Mouse (Mus musculus) lung, embryonic 16.5 days (tissue): ENCODE results near the gene Scamp3. TPM values are rescaled to one million over a fixed set of nuclear protein-coding genes. Genes with fewer than 3 reads are reported as not detected.
A peak's percentile ranks its signal among the peaks of the same experiment; 100 is the strongest.

ENCODE experiments used
- ATAC-seq: fragments of 200-750 bp; cut with Nextera tagmentation; 2 replicates; pipeline ENCODE4 v1.8.0; 2017; ENCODE audit warnings: low read depth, mild to moderate bottlenecking, moderate library complexity
- H3K27ac ChIP-seq: fragments of 300-500 bp; sonication (generic); 2 replicates; pipeline ENCODE4 v1.5.1; 2014; ENCODE audit warnings: mild to moderate bottlenecking, control low read depth, low read length
- H3K27me3 ChIP-seq: fragments of 300-500 bp; sonication (generic); 2 replicates; pipeline ENCODE4 v1.6.1; 2014; ENCODE audit warnings: low read depth, low read length, mixed read lengths; ENCODE audit not compliant: control insufficient read depth, insufficient read depth
- H3K36me3 ChIP-seq: fragments of 300-500 bp; sonication (generic); 2 replicates; pipeline ENCODE4 v1.6.1; 2014; ENCODE audit warnings: low read length; ENCODE audit not compliant: control insufficient read depth, insufficient read depth
- H3K4me1 ChIP-seq: fragments of 300-500 bp; sonication (generic); replicated peaks from 2 replicates; pipeline ENCODE4 v1.6.1; 2014; ENCODE audit warnings: low read length, mixed read lengths; ENCODE audit not compliant: control insufficient read depth, insufficient read depth
- H3K4me2 ChIP-seq: fragments of 300-500 bp; sonication (generic); 2 replicates; pipeline ENCODE4 v1.6.1; 2014; ENCODE audit warnings: low read depth, low read length, control low read depth
- H3K4me3 ChIP-seq: fragments of 300-500 bp; sonication (generic); 2 replicates; pipeline ENCODE4 v1.5.1; 2014; ENCODE audit warnings: mild to moderate bottlenecking, low read length, control low read depth
- H3K9ac ChIP-seq: fragments of 300-500 bp; sonication (generic); 2 replicates; pipeline ENCODE4 v1.6.1; 2014; ENCODE audit warnings: low read length, control low read depth
- H3K9me3 ChIP-seq: fragments of 300-500 bp; sonication (generic); 2 replicates; pipeline ENCODE4 v1.6.1; 2016; ENCODE audit warnings: low read length; ENCODE audit not compliant: control insufficient read depth
- WGBS: fragments of 180-500 bp; shearing (Covaris S2); extraction: QIAGEN DNeasy Blood & Tissue Kit; methylation state at CpG from one replicate; pipeline ENCODE4 v1.1.7; 2014; 5-methylcytosine and 5-hydroxymethylcytosine counted together
- polyA plus RNA-seq: library from polyadenylated mRNA; unstranded; fragments of >200 nt; fragmentation: Nextera tagmentation; extraction: Ambion mirVana; gene quantifications from 2 replicates; pipeline ENCODE4 v1.2.1, GENCODE M21; 2015

The Scamp3 gene
- polyA plus RNA-seq, 1 experiment from 2014 or later = 115 TPM

GRCm38 (mm10) chr3:89174844-89175243 is 2.4 kb upstream of the Scamp3 start:
- Histone ChIP-seq H3K9ac (no peak overlapping the region), H3K27me3 (no peaks in the 10 kb centered on the region), H3K27ac (no peak overlapping the region), H3K4me2 (no peak overlapping the region), H3K4me1 (peaks cover 8% of the 10 kb centered on the region), H3K36me3 (peaks cover 54% of the 10 kb centered on the region), H3K4me3 (no peak overlapping the region), H3K9me3 (no peaks in the 10 kb centered on the region)
- ATAC-seq = no peak
- 90% methylated on average over 11 of the region's 11 CpGs for WGBS

- ATAC-seq = no peak
- Histone ChIP-seq H3K27ac (no peak overlapping the region), H3K36me3 (peaks cover 53% of the 10 kb centered on the region), H3K9ac (no peak overlapping the region), H3K4me2 (no peak overlapping the region), H3K4me1 (peaks cover 8% of the 10 kb centered on the region), H3K27me3 (no peaks in the 10 kb centered on the region), H3K4me3 (no peak overlapping the region), H3K9me3 (no peaks in the 10 kb centered on the region)
- 89% methylated on average over 10 of the region's 10 CpGs for WGBS
These were observed 1.7 kb upstream of the Scamp3 start for GRCm38 (mm10) chr3:89175544-89175943.

- H3K27ac ChIP-seq = no peak overlapping the region
- peaks cover 55% of the 10 kb centered on the region for H3K36me3 ChIP-seq
- no peaks in the 10 kb centered on the region for H3K27me3 ChIP-seq
- peaks cover 8% of the 10 kb centered on the region for H3K4me1 ChIP-seq
- no peaks in the 10 kb centered on the region for H3K9me3 ChIP-seq
- 82% methylated on average over 7 of the region's 7 CpGs for WGBS
- H3K9ac ChIP-seq = no peak overlapping the region
- no peak for ATAC-seq
- no peak overlapping the region for H3K4me2 ChIP-seq
- H3K4me3 ChIP-seq = no peak overlapping the region
These were observed 852 bp upstream of the Scamp3 start for GRCm38 (mm10) chr3:89176421-89176820.

GRCm38 (mm10) chr3:89178107-89178385 is 773 bp downstream of the Scamp3 start:
- H3K36me3 ChIP-seq = peaks cover 51% of the 10 kb centered on the region
- ATAC-seq = no peak
- peaks cover 8% of the 10 kb centered on the region for H3K4me1 ChIP-seq
- peak overlapping the region; percentile 83 for H3K4me2 ChIP-seq
- peak overlapping the region; percentile 66; the same call in 1 of the 2 replicates for H3K27ac ChIP-seq
- peak overlapping the region; percentile 82 for H3K4me3 ChIP-seq
- peak overlapping the region; percentile 84 for H3K9ac ChIP-seq
- H3K9me3 ChIP-seq = no peaks in the 10 kb centered on the region
- WGBS = 1% methylated on average over 6 of the region's 6 CpGs
- H3K27me3 ChIP-seq = no peaks in the 10 kb centered on the region

- H3K27me3 ChIP-seq = no peaks in the 10 kb centered on the region
- 86% methylated on average over 11 of the region's 11 CpGs for WGBS
- H3K36me3 ChIP-seq = peaks cover 41% of the 10 kb centered on the region
- no peak overlapping the region for H3K4me2 ChIP-seq
- H3K9ac ChIP-seq = peak overlapping the region; percentile 84; the same call in 1 of the 2 replicates
- peaks cover 13% of the 10 kb centered on the region for H3K4me1 ChIP-seq
- no peaks in the 10 kb centered on the region for H3K9me3 ChIP-seq
- no peak overlapping the region for H3K4me3 ChIP-seq
- ATAC-seq = no peak
- H3K27ac ChIP-seq = no peak overlapping the region
These were observed 1.8 kb downstream of the Scamp3 start for GRCm38 (mm10) chr3:89179056-89179455.

GRCm38 (mm10) chr3:89181749-89182500 is 4.7 kb downstream of the Scamp3 start:
- H3K4me3 ChIP-seq = no peak overlapping the region
- no peak overlapping the region for H3K27ac ChIP-seq
- no peak overlapping the region for H3K9ac ChIP-seq
- H3K4me1 ChIP-seq = peaks cover 16% of the 10 kb centered on the region
- no peak for ATAC-seq
- 86% methylated on average over 27 of the region's 27 CpGs for WGBS
- H3K4me2 ChIP-seq = no peak overlapping the region
- no peaks in the 10 kb centered on the region for H3K27me3 ChIP-seq
- H3K9me3 ChIP-seq = no peaks in the 10 kb centered on the region
- peaks cover 22% of the 10 kb centered on the region for H3K36me3 ChIP-seq

- ATAC-seq = no peak; the same call in 1 of the 2 replicates
- Histone ChIP-seq H3K4me3 (peak overlapping the region; percentile 69), H3K4me1 (peaks cover 16% of the 10 kb centered on the region)
These were observed 5.3 kb downstream of the Scamp3 start for GRCm38 (mm10) chr3:89182531-89183057.

GRCm38 (mm10) chr3:89183058-89183958 is 6.0 kb downstream of the Scamp3 start, which contains the start of gene Fam189b:
Gene Fam189b, plus strand, starts transcription at chr3:89183143.
- peak within 1 kb of the TSS; percentile 92 for H3K4me2 ChIP-seq
- ATAC-seq = peak; percentile 95
- H3K9me3 ChIP-seq = no peaks in the 10 kb centered on the region
- peak within 1 kb of the TSS; percentile 68 for H3K27ac ChIP-seq
- H3K36me3 ChIP-seq = peaks cover 22% of the 10 kb centered on the region
- H3K4me1 ChIP-seq = peaks cover 12% of the 10 kb centered on the region
- peak within 1 kb of the TSS; percentile 69 for H3K4me3 ChIP-seq
- peak within 1 kb of the TSS; percentile 80 for H3K9ac ChIP-seq
- 6% methylated on average over 39 of the region's 39 CpGs for WGBS
- H3K27me3 ChIP-seq = no peaks in the 10 kb centered on the region

More at GRCm38 (mm10) chr3:89182531-89183057, 5.3 kb downstream of the Scamp3 start:
- H3K9ac ChIP-seq = no peak overlapping the region; the same call in 1 of the 2 replicates
- peak overlapping the region; percentile 92 for H3K4me2 ChIP-seq
- H3K36me3 ChIP-seq = peaks cover 22% of the 10 kb centered on the region
- H3K9me3 ChIP-seq = no peaks in the 10 kb centered on the region
- H3K27me3 ChIP-seq = no peaks in the 10 kb centered on the region
- H3K27ac ChIP-seq = no peak overlapping the region
- 34% methylated on average over 7 of the region's 7 CpGs for WGBS

- WGBS = 82% methylated on average over 5 of the region's 6 CpGs
- peaks cover 8% of the 10 kb centered on the region for H3K4me1 ChIP-seq
- peak overlapping the region; percentile 92 for H3K4me2 ChIP-seq
- ATAC-seq = no peak
- H3K36me3 ChIP-seq = peaks cover 22% of the 10 kb centered on the region
- H3K27me3 ChIP-seq = no peaks in the 10 kb centered on the region
- peak overlapping the region; percentile 80 for H3K9ac ChIP-seq
- peak overlapping the region; percentile 69 for H3K4me3 ChIP-seq
- H3K9me3 ChIP-seq = no peaks in the 10 kb centered on the region
- no peak overlapping the region for H3K27ac ChIP-seq
These were observed 6.7 kb downstream of the Scamp3 start for GRCm38 (mm10) chr3:89183959-89184315.
